Mouse (Mus musculus): Measurements from ENCODE around the gene Slc16a13.
A peak's percentile ranks its signal among the peaks of the same experiment; 100 is the strongest.

- TF ChIP-seq EP300 (IDR thresholded peaks at IDR 0.05) (peak; percentile 79), CTCF (IDR thresholded peaks at IDR 0.05) (no peak)
Measured at GRCm38 (mm10) chr11:70193354-70194285, 27.2 kb downstream of the Slc16a13 start.

Measured in lung, postnatal 0 days (tissue).